In genomic region chr19:46755066-46755465, GRCm38 (mm10) we compare ENCODE assay signal across 9 mouse cellular contexts. TPM values are rescaled to one million over a fixed set of nuclear protein-coding genes. Genes with fewer than 3 reads are reported as not detected.
DNase-seq lines count a peak whose midpoint lies in the region; TF ChIP-seq lines count a peak whose summit lies in the region.
"Had no signal": no experiment of that assay in that cellular context is flagged by ENCODE, and none has a peak within 500 bp of the region (broad histone marks: within the 10 kb centered on the region; RNA-seq: fewer than 3 reads in every experiment).

No protein-coding gene starts in this region.

- TF ChIP-seq POLR2A in testis, adult 2 months (IDR thresholded peaks at IDR 0.05; ENCODE audit: control insufficient read depth, low read depth, low read length), result no peak

- peaks cover 2% of the 10 kb centered on the region for H3K4me1 ChIP-seq in testis, adult 2 months (ENCODE audit: control insufficient read depth, insufficient read depth, low read length)
- H3K4me1 ChIP-seq: neural tube, embryonic 13.5 days had no signal

- peak; percentile 18 for DNase-seq in embryo, embryonic 9.5 days (ENCODE audit: extremely low spot score)
- no peak for DNase-seq in embryo, embryonic 10.5 days (ENCODE audit: low spot score)
- DNase-seq in testis, postnatal 14 days (ENCODE audit: low spot score), result no peak
- peak; percentile 68 for DNase-seq in kidney, adult 9 months
- peak; percentile 32 to 75 for DNase-seq in spleen, postnatal 4 days (ENCODE audit: low spot score in 2 of 2)
- no peak for DNase-seq in neural tube, embryonic 10.5 days (ENCODE audit: extremely low spot score, low spot score)
- DNase-seq in left cerebral cortex, adult 11 months (ENCODE audit: low spot score), result no peak

- H3K27me3 ChIP-seq in testis, adult 2 months (ENCODE audit: control insufficient read depth, insufficient read depth, low read length), result no peaks in the 10 kb centered on the region

- H3K36me3 ChIP-seq in testis, adult 2 months (ENCODE audit: control insufficient read depth, insufficient read depth, low read length), result no peaks in the 10 kb centered on the region
- H3K36me3 ChIP-seq: neural tube, embryonic 13.5 days had no signal

- H3K27ac ChIP-seq in testis, adult 2 months (ENCODE audit: control insufficient read depth, insufficient read depth, low read depth, low read length), result no peak overlapping the region
- H3K27ac ChIP-seq: neural tube, embryonic 13.5 days had no signal

- no peak overlapping the region for H3K4me3 ChIP-seq in testis, adult 2 months (ENCODE audit: control insufficient read depth, low read depth, low read length)
- H3K4me3 ChIP-seq: neural tube, embryonic 13.5 days had no signal

- peak; percentile 45; the same call in 1 of the 2 replicates for TF ChIP-seq CTCF in testis, adult 2 months (IDR thresholded peaks at IDR 0.05; ENCODE audit: control insufficient read depth, insufficient read depth, insufficient replicate concordance, low read depth, low read length)

RNA-seq across cellular contexts. Expression of gene Cnnm2, which starts 6.3 kb away (rescaled TPM):
- polyA plus RNA-seq in testis, adult 2 months (2012; rRNA removed), result 3.3 and 4.2 TPM in 2 replicates

RNA-seq across cellular contexts. Expression of gene As3mt, which starts 47.8 kb away (rescaled TPM):
- 9.8 and 12.1 TPM in 2 replicates for polyA plus RNA-seq in testis, adult 2 months (2012; rRNA removed)

Comparison
In these comparisons a context has a peak if more than half of its experiments do, and no peak if none do; other contexts are left out.
1. DNase-seq: peak in embryo, embryonic 9.5 days (single experiment), kidney, adult 9 months (single experiment) and spleen, postnatal 4 days (2 of 2); none in embryo, embryonic 10.5 days (single experiment), testis, postnatal 14 days (single experiment), neural tube, embryonic 10.5 days (single experiment) and left cerebral cortex, adult 11 months (single experiment).